Mouse (Mus musculus) cortical plate, adult 2 months (tissue): Measurements from ENCODE around the gene Ankrd53.

Experiments used
- CTCF ChIP-seq: fragments of 200-500 bp; IDR thresholded peaks from 2 replicates; pipeline ENCODE4 v1.5.1; 2011; ENCODE audit warnings: mild to moderate bottlenecking, control low read depth, low read length; ENCODE audit not compliant: insufficient read depth; ENCODE audit errors: extremely low read depth
- POLR2A ChIP-seq: fragments of 200-500 bp; IDR thresholded peaks from 2 replicates; pipeline ENCODE4 v1.6.1; 2011; ENCODE audit warnings: mild to moderate bottlenecking, low read length, control low read depth; ENCODE audit not compliant: insufficient read depth; ENCODE audit errors: extremely low read depth

- TF ChIP-seq POLR2A (no peak), CTCF (no peak)
Observed at GRCm38 (mm10) chr6:83737311-83737710, 25.1 kb upstream of the Ankrd53 start.
